Mouse (Mus musculus) embryo, embryonic 11.5 days (tissue): ENCODE data around the gene Fhl2.

Source experiments
- DNase-seq: peaks from one replicate; pipeline ENCODE4 v3.0.0-alpha.2; 2012; ENCODE audit warnings: low read depth, low spot score

Fhl2 gene

DNA sequence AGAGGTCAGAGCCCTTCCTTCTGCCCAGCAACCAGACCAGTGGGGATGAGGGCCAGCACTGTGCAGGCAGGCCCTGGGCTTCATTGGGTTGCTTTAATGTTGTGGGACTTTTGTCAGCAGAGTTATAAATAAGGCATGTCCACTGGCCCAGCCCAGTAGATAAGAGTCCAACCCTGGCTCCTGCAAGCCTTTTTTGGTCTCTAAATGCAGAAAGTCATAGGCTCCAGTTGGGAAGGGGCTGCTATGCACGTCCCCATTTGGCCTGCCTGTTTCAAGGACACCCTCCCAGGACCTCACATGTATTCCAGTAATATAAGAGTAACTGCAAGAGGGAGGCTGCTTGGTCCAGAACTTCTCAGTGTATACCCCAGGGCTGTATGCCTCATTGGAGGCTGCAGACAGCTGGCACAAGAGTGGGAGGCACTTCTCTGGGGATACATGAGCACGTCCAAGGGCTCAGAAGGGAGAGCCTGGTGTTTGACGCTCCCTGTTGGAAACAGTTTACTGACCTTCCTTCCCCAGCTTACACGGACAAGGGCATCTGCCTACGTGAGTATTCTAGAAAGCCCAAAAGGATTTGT lies at the start of gene Fhl2:
Fhl2 (minus strand) TSS at position 324 of the 581 bp plus-strand sequence.
- DNase-seq: no peak

DNA sequence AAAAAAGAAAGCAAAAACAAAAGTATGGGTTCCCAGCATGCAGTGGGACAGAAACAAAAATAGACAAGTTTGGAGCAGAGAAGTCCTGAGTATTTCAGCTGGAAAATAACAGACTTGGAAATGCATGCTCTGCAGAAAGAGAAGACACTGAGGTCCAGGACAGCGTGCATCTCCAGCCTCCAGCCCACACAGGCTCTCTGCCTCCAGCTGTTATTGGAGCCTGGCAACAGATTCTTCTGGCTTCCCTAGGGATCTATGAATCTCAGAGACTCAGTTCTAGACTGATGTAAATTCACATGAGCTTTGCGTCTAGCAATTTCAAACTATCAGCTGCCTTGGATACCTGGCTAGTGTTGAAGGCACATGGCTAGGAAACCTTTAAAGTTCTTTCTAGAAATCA lies 48.2 kb upstream of the Fhl2 start:
- no peak for DNase-seq

DNA sequence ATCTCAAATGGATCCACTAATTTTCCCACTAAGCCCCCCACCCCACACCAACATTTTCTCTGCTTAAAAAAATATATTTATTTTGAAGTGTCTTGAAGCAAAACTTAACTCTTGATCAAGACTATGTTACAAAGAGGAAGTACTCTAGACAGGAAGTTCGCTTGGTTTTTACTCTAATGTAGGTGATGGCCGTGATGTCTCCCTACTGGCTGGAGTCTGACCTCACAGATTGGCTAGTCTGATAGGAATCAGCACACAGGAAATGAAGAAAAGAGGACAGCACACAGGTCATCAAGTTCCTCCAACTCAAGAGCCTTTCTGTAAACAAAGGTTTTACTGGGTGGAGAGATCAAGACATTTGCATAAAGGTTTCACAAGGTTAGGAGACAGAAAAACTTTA lies 44.4 kb upstream of the Fhl2 start:
- no peak for DNase-seq

DNA sequence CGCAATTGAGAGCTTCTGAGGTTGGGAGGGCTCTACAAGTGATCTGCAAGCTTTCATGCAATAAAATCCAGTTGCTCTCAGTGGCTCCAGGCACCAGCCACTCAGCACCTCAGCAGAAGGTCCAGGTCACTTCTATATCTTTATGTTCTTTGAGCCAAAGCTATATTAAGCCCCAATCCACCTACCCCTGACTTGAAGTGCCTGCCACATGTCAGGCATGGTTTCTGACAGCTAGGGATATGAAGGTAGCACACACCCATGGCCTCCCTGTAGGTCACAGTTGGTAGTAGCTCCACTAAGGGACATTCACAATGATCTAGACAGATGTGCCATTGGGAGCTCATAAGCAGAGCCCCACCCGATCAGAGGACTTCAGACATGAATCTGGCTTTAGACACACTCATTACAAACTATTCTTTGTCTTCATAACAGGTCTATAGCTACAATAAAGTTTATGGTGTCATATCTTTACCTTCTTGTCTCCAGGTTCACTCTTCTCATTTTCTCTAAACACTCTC lies 43.1 kb upstream of the Fhl2 start:
- no peak for DNase-seq

DNA sequence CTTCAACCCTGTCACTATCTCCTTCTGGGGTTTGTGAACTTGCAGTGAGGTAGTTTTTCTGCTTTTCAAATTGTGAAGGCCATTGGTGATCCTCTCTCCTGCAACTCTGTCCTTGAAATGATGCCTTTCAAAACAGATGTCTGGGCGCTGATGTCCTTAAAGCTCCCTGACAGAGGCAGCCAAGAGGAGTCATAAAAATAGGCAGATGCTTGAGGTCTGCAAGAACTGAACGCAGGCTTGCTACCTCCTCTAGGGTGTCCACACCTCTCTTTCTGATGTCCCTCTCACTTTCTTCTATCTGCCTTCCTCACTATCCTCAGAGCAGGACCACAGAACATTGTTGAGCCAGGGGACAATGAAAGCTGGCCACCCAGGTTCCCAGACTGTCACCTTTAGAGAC lies 41.7 kb upstream of the Fhl2 start:
- DNase-seq: no peak

DNA sequence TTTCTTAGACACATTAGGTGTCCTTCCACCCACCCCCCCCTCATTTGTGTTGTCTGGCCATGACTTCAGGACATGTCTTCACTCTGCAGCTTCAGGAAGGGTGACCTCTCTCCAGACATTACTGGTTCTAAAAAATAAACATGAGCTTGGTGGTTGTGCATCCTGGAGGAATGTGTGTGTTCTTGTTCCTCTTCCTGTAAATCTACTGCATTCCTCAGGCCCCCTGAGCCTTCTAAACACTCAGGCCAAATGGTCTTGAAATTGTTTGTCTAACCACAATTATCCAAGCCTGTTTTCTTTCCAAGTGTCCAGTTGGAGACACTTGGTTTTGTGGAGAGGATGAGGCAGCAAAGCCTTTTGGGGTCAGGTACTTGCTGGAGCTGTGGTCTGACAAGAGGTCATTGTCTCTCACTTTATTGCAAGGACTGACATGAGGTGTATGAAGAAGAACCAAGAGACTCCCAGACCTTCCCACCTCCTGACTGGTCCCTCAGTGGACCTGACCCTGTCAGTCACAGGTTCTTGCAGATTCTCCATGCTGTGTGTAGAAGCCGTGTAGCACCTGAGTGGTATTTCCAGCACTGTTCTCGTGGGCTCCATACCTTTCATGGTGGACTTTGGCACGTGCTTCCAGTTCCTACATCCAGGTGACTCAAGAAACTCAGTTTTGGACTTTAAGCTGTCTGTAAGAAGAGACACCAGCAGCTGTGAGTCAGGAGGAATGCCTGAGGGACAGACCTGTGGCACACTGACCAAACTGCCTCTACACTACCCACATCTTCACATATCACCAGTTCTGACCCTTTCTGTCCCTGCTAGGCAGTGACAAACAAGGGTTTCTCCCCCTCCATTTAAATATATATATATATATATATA lies 40.8 kb upstream of the Fhl2 start:
- DNase-seq: no peak

DNA sequence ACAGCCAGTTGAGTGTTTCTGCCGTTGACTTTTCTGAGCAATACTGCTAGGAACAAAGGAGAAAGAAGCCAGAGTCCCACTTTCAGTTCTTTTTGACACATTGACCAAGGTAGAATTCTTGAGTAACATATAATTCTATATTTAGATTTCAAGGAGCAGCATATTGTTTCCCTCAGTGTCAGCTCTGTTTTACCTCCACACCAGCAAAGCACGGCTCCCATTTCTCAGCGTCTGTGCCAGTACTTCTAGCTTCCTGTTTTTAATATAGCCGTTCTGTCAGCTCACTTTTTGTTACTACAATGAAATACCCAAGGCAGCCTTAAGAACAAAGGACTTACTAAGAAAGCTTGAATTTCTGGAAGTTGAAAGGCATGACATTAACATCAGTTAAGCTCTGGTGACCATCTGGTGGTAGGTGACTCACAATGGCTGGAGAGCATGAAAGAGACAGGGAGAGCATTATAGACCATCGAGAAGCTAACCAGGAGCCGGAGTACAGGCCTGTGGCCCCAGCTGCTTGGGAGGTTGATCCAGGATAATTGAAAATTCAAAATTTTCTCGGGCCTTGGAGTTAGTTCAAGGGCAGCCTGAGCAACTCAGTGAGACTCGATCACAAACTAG lies 28.9 kb upstream of the Fhl2 start:
- DNase-seq: no peak

DNA sequence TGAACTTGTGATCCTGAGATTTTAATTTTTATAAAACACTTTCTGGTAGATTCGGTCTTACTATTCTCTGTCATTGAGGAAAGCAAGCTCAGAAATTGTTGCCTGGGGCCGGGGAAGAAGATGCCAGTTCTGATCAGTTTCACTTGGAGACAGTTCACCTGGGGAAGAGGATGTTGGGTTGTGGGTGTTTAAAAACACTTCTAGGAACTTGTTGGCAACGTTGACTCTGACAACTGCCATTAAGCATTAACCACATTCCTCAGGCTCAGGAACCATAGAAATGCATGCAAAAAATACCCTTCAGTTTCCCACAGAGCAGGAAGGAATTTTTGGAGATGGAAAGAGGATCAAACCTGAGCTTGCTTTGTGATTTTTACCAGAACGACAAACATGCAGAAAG lies 28.2 kb upstream of the Fhl2 start:
- DNase-seq: no peak

DNA sequence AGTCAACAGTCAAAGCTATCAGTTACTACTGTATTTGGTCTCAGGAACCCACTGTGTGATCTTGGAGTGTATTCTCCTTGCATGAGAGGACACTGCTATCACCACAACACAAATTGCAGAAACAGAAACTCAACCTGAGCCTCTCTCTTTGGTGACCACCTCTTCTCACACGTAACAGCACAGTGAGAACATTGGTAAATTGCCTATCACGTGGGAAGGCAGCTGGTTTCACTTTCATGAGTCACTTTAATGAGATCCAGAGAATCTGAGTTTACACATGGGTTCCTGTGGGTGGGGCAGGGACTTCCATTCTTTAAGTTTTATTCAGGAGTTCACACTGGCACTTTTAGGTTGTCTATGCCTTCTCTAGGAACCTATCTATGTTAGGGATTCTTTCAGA lies 27.4 kb upstream of the Fhl2 start:
- no peak for DNase-seq

DNA sequence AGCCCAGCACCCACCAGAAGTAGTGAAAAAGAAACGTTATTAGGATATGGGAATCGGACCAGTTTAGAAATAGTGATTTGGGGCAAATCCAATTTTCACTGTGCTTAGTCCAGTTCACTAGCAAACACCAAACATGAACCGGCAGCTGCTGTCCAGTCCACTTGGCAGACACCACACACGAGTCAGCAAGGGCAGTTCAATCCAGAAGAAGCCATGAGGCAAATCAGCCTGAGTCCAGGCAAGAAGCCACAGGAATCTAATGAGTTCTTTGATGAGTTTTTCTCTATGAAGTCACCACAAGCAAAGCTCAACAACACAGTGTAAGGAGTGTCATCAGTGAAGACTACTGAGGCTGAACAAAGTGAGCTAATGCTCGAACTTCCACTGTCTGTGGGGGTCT lies 26.3 kb upstream of the Fhl2 start:
- DNase-seq: no peak

DNA sequence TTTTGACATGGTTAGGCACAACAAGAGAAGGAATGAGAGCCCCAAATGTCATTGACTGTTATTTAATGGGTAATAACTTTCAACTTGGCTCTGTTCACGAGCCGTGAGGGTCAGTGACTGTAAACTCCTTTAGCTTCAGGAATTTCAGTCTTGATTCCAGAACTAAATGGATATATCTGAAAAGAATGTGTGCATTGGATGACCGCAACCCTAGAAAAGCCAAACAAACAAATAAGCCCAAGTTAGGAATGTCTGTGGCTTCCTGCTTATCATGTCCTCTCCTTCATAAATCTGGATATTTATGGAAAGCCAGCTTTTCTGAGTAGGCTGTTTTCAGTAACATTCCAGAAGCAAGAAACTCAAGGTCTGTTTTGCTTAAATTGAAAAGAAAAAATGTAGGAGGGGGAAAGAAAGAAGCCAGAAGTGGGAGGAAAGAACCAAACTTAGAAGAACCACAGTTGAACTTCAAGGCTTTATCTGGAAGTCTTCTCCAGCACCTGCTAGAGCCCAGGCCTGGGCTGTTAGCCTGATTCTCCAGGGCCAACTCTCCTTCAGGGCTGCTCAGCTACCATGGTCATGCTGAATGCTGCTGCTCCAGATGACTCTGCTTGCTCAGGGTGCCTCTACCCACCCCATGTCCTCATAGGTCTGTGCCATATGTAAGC lies 21.4 kb upstream of the Fhl2 start:
- no peak for DNase-seq

DNA sequence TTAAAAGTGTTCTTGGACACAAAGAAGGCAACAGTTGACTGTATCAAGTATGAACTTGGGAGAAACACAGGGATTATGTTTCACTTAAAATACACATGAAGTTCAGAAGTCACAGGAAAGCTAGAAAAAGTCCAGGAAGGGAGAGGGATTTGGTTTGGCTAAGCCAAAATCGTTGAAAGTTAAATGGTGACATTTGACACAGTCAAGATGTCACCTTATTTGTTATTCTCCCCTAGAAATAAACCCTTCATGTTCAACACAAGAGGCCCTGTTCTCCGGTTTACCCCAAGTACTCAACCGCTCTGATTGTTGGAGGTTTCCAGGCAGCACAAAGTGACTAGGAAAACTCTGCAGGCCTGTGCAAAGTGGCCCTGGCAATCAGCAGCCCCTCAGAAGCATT lies 18.8 kb upstream of the Fhl2 start:
- no peak for DNase-seq

DNA sequence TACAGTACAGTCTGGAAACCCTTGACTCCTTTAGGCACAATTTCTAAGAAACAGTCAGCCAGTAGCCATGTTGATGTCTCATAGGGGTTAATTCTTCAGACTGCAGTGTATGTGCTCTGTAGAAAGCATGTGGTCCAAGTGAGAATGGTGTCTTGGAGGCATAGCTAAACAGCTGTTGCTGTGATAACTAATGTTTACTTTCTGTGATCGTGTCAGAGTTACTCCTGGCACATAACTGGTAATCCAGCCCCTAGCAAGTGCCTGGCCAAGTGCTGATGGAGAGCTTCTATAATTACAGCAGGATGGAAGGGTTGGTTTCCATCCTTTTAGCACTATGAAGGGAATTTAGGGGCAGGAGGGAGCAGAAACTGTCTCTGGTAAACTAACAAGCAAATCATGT lies 14.5 kb upstream of the Fhl2 start:
- DNase-seq: no peak

DNA sequence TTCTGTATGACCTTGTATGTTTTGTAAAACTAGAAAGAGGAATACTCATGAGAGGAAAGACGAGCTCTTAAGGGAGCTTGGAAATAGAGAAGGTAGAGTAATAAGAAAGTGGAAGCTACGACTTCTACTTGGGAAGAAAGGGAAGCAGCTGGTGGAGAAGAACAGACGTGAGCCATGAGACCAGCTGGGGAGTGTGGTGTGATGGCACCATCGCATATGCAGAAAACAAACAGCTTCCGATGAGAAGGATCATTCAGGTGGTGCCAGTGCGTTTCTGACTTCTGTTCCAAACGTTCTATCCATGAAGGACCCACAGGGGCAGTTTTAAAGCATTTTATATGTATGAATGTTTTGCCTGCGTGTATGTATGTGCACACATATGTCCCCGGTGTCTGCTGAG lies 13.5 kb upstream of the Fhl2 start:
- no peak for DNase-seq

DNA sequence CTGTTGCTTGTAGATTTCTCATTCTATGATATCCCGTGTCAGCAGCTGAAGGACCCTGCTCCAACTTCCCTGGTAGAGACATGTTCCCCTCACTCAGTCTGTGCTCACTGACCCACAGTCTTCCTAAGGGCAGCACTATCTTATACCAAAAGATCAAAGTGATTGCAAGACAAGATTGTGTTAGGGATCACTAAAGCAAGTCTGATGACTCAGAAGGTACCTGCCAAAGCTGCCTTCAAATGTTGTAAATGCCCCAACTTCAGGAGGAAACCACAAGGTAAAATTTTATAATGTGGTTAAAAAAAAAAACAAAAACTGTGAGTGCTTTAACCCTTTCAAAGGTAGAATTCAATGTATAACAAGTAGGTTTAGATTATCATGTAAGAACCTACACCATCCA lies 10.4 kb upstream of the Fhl2 start:
- no peak for DNase-seq

DNA sequence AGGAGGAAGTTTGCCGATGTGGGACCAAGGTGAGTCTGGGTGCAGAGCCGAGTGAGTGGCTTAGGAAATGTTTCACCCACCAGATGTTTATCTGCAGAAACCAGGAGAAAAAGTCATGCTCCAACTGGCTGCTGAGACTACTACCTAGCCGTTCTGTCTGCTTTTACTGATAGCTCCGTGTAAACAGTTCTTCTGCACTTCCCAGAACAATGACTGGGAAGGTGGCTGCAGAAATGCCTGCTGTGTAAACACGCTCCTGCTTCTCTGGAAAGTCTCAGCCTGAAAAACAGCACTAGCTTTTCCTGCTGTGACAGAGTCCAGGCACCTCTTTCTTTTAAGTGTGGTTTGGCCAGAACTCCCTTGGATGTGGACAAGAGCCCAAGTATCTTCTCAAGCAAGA lies 6.5 kb upstream of the Fhl2 start:
- DNase-seq: no peak

DNA sequence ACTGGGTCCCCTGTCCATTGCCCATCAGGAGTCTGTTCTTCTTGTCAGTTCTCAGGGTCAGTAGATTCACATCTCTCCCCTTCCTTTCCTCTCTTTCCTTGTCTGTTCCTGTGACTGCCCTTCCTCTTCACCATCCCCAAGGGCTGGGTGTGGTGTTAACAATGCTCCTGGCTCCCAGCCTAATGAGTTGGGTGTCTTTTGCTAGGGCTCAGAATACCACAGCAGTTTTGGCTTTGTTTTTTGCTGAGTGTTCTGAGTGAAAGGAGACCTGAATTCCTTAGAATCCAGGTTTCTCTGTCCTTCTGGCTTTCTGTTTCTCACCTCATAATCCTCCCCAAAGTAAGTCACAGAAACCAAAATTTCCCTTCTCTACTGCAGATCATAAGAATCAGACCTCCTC lies 5.4 kb upstream of the Fhl2 start:
- no peak for DNase-seq

DNA sequence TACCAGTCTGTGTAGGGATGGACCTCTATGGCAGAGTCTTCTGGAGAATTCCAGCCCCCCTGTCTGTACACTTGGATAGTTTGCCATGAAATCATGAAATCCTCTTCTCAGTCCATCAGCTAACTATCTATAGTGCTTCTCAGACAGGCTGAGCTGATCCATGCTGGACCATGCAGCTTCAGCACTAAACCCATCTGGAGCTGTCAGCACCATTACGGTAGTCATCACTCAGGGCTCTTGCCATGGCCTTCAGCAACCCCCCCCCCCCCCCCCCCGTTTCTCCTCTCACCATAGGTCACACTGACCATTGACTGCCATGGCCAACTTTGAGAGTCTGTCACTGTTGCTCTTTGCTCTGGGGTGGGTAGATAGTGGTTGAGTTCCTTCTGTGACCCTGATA lies 5.0 kb upstream of the Fhl2 start:
- no peak for DNase-seq

DNA sequence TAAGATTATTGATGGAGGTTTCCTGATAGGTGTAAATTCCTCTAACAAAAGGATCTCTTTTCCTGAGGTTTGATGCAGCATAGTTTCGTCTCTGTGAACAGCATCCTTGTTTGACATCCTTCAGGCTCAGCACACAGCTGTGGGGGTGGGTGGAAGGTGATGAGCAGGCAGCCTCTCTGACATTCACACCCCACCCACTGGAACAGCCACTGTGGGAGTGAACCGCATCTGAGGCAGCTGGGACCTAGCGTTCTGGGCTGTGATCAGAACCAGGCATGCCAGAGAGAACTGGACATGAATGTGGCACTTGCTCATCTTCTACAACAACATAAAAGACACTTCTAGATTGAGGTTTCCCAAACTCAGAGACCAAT lies 3.1 kb upstream of the Fhl2 start:
- DNase-seq: no peak

DNA sequence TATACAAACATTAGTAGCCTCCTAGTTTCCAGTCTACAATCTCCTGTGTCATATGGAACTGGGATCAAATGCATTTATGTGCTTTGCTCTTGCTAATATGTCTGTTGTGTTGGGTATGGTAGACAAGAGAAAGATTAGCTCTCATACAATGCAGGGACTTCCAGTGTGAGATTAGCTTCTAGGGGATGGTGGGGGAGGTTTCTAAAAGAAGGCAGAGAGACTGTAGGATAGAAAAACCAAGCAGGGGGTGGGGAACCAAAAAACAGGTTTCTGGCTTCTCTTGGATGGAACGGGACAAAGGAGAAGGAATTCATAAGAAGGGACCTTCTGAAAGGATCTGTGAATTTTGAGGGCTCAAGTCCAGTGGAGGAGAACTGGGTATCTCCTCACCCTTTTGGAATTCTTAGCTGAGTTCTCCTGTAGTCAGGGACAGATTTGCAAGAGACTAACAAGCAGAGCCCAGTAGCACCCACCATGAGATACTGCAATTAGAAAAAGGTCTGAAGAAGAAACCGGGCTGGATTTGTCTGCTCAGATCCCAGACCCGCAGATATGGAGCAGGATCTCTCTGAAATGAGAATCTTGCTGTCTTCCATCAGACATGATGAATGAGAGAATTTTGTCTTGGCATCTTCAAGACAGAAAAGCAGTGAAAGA lies 2.6 kb upstream of the Fhl2 start:
- no peak for DNase-seq

DNA sequence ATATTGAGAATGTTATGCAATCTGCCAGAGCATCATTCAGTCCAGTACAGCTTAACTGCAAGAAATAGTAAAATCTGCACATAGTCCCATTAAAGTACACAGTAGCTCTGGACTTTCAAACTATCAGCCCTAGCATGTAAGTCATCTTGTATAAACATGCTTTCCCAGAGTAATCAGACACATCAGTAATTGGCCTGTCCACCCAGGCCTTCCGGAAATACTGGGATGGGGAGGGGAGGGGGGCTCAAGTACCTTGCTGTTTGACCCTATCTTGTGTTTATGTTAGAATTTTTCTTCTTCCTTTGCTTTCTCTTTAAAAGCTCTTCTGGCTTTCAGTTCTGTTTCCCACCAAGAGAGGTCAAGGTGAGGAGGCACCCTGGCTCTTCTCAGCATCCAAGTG lies 725 bp downstream of the Fhl2 start:
- DNase-seq: no peak

DNA sequence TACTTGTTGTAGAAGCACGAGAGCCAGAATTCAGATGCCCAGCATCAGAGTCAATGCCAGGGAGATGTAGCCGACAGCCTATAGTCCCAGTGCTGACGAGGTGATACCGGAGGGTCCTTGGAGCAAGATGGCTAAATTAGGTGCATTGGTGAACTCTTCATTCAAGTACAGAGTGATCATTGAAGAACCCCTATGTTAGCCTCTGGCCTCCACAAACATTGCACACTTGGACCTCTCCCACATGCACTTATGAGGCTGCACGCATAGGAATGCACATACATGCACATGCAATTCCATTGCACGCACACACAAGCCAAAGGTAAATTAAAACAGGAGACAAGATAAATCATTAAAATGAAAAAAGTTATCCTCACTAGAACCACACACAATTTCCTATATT lies 3.4 kb downstream of the Fhl2 start:
- no peak for DNase-seq
